Mouse (Mus musculus): ENCODE measurements at regions not wholly inside any gene's neighbourhood (a gene's known extent, or its start where the extent isn't known, plus 50 kb on each side); places are given as distances from the start of the nearest gene placed in this dataset.

DNA sequence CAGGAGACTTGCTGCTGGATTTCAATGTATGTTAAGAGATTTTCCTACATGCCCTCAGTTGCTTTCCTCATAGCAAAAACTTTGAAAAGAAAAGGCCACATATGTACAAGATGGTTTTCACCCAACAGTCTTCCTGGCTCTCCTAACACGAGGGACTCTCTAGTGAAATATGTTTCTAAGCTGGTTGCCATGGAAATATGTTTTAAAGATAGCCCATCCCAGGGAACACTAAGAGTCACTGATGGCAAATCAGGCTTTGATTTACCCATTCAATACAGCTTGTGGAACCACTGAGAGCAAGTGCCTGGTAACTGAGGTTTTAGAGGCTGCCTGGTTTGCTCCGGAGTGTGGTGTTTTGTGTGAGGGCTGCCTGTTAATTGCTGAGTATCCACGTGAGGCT is 547.3 kb upstream of the Nbea start:
- no peaks in the 10 kb centered on the region for H3K36me3 ChIP-seq (ENCODE audit: control insufficient read depth, insufficient read depth, low read length)
- WGBS, result 56% methylated on average over 3 of the region's 3 CpGs
- no peak overlapping the region for H3K4me3 ChIP-seq
- DNase-seq, result no peak
- no peaks in the 10 kb centered on the region for H3K79me2 ChIP-seq (replicated peaks; ENCODE audit: control insufficient read depth, insufficient read depth, low read length)
- H3K27ac ChIP-seq, result no peak overlapping the region
- H3K4me1 ChIP-seq (ENCODE audit: control insufficient read depth, insufficient read depth, low read length), result no peaks in the 10 kb centered on the region
- no peak overlapping the region for H3K9ac ChIP-seq (ENCODE audit: low read depth, low read length)
- H3K27me3 ChIP-seq (ENCODE audit: control insufficient read depth, insufficient read depth, low read length), result no peaks in the 10 kb centered on the region
- intact Hi-C loops (cut with DNase I), result no loop called here
- TF ChIP-seq CTCF (IDR thresholded peaks at IDR 0.05) (no peak), POLR2A (IDR thresholded peaks at IDR 0.05; ENCODE audit: insufficient read depth, low read depth, low read length) (no peak), EP300 (IDR thresholded peaks at IDR 0.05; ENCODE audit: insufficient read depth, low read depth, low read length) (no peak)

DNA sequence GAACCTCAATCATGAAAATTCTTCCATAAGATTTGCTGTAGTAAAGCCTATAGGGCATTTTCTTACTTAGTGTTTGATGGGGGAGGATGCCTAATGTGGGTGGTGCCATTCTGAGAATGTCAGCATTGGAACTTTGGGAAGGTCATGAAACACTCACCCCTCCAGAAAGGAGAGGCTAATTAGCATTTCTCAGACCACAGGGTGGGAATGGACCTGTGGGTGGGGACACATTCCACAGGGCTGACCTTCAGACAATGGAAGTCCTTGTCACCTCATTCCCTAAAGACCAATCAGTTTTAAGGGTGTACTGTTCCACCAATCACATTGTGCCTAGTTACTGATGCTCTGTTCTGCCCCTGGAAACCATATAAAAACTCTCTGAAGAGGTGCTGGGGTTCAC is 541.5 kb upstream of the Nbea start:
- Histone ChIP-seq H3K4me1 (ENCODE audit: control insufficient read depth, insufficient read depth, low read length) (no peaks in the 10 kb centered on the region), H3K36me3 (ENCODE audit: control insufficient read depth, insufficient read depth, low read length) (no peaks in the 10 kb centered on the region), H3K9ac (ENCODE audit: low read depth, low read length) (no peak overlapping the region), H3K27ac (no peak overlapping the region), H3K27me3 (ENCODE audit: control insufficient read depth, insufficient read depth, low read length) (no peaks in the 10 kb centered on the region), H3K4me3 (no peak overlapping the region), H3K79me2 (replicated peaks; ENCODE audit: control insufficient read depth, insufficient read depth, low read length) (no peaks in the 10 kb centered on the region)
- TF ChIP-seq CTCF (IDR thresholded peaks at IDR 0.05), result no peak
- TF ChIP-seq POLR2A (IDR thresholded peaks at IDR 0.05; ENCODE audit: insufficient read depth, low read depth, low read length), result no peak
- no peak for TF ChIP-seq EP300 (IDR thresholded peaks at IDR 0.05; ENCODE audit: insufficient read depth, low read depth, low read length)
- intact Hi-C loops (cut with DNase I), result no loop called here
- DNase-seq, result no peak

DNA sequence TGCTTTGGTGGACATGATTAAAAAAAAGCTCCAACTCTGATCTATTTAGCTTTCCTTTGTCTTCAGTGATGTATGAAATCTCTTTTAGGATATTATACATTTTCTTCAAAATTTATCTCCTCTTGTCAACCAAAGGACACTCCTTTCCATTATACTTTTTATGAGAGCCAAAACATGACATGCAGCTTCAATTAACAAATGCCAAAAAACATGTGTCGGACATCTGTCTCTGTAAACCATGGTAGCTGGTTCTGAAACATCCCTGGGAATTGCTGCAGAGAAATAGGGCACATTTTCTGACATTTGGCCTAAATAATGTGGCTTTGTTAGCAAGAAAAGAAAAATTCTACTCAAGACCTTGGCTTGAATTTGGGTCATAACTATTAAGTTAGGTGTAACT is 524.8 kb upstream of the Nbea start:
- TF ChIP-seq CTCF (IDR thresholded peaks at IDR 0.05) (no peak), POLR2A (IDR thresholded peaks at IDR 0.05; ENCODE audit: insufficient read depth, low read depth, low read length) (no peak), EP300 (IDR thresholded peaks at IDR 0.05; ENCODE audit: insufficient read depth, low read depth, low read length) (no peak)
- Histone ChIP-seq H3K36me3 (ENCODE audit: control insufficient read depth, insufficient read depth, low read length) (no peaks in the 10 kb centered on the region), H3K4me3 (no peak overlapping the region), H3K27ac (no peak overlapping the region), H3K4me1 (ENCODE audit: control insufficient read depth, insufficient read depth, low read length) (no peaks in the 10 kb centered on the region), H3K27me3 (ENCODE audit: control insufficient read depth, insufficient read depth, low read length) (no peaks in the 10 kb centered on the region), H3K79me2 (replicated peaks; ENCODE audit: control insufficient read depth, insufficient read depth, low read length) (no peaks in the 10 kb centered on the region), H3K9ac (ENCODE audit: low read depth, low read length) (no peak overlapping the region)
- WGBS, result 74% methylated on average over 1 of the region's 1 CpGs
- DNase-seq, result no peak
- intact Hi-C loops (cut with DNase I), result no loop called here

DNA sequence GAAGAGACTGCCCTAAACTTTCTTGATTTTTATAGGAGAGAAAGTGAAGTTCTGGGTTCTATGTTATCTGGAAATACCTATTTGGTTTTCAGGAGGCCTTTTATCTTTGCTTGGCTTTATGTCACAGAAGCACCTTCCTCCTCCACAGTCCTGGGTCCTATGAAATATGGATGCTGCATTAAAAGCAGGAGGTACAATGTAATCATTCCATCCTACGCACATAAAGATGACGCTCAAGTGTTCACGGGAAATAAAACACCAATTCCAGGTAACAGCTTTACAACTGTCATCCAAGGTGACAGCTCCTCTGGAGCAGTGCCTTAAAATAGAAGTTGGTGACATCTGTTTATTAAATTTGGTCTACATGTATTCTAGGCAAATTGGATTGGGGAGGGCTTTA is 523.8 kb upstream of the Nbea start:
- Histone ChIP-seq H3K4me3 (no peak overlapping the region), H3K36me3 (ENCODE audit: control insufficient read depth, insufficient read depth, low read length) (no peaks in the 10 kb centered on the region), H3K79me2 (replicated peaks; ENCODE audit: control insufficient read depth, insufficient read depth, low read length) (no peaks in the 10 kb centered on the region), H3K27ac (no peak overlapping the region), H3K27me3 (ENCODE audit: control insufficient read depth, insufficient read depth, low read length) (no peaks in the 10 kb centered on the region), H3K9ac (ENCODE audit: low read depth, low read length) (no peak overlapping the region), H3K4me1 (ENCODE audit: control insufficient read depth, insufficient read depth, low read length) (no peaks in the 10 kb centered on the region)
- intact Hi-C loops (cut with DNase I), result no loop called here
- 78% methylated on average over 3 of the region's 3 CpGs for WGBS
- DNase-seq, result no peak
- TF ChIP-seq CTCF (IDR thresholded peaks at IDR 0.05), result no peak
- no peak for TF ChIP-seq POLR2A (IDR thresholded peaks at IDR 0.05; ENCODE audit: insufficient read depth, low read depth, low read length)
- no peak for TF ChIP-seq EP300 (IDR thresholded peaks at IDR 0.05; ENCODE audit: insufficient read depth, low read depth, low read length)

DNA sequence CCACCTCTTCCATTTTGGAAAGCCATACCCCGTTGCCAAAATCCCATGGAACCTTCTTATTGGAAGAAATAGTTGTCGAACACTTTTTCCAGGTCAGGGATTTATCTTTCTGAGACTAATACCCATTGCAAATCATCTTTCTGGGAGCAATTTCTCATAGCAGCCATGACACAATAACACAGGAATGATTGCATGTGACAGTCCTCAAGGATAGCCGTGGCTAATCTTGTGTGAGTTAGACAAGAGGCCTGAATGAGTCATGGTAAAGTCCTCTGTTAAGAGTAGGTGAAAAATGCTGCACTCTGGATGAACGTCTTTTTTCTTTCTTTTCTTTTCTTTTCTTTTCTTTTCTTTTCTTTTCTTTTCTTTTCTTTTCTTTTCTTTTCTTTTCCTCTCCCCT is 522.5 kb upstream of the Nbea start:
- H3K9ac ChIP-seq (ENCODE audit: low read depth, low read length), result no peak overlapping the region
- TF ChIP-seq EP300 (IDR thresholded peaks at IDR 0.05; ENCODE audit: insufficient read depth, low read depth, low read length) (no peak), CTCF (IDR thresholded peaks at IDR 0.05) (no peak), POLR2A (IDR thresholded peaks at IDR 0.05; ENCODE audit: insufficient read depth, low read depth, low read length) (no peak)
- no peak overlapping the region for H3K27ac ChIP-seq
- no peaks in the 10 kb centered on the region for H3K79me2 ChIP-seq (replicated peaks; ENCODE audit: control insufficient read depth, insufficient read depth, low read length)
- H3K36me3 ChIP-seq (ENCODE audit: control insufficient read depth, insufficient read depth, low read length), result no peaks in the 10 kb centered on the region
- no peak overlapping the region for H3K4me3 ChIP-seq
- WGBS, result 62% methylated on average over 4 of the region's 4 CpGs
- no peaks in the 10 kb centered on the region for H3K4me1 ChIP-seq (ENCODE audit: control insufficient read depth, insufficient read depth, low read length)
- DNase-seq, result no peak
- H3K27me3 ChIP-seq (ENCODE audit: control insufficient read depth, insufficient read depth, low read length), result no peaks in the 10 kb centered on the region
- intact Hi-C loops (cut with DNase I), result no loop called here

DNA sequence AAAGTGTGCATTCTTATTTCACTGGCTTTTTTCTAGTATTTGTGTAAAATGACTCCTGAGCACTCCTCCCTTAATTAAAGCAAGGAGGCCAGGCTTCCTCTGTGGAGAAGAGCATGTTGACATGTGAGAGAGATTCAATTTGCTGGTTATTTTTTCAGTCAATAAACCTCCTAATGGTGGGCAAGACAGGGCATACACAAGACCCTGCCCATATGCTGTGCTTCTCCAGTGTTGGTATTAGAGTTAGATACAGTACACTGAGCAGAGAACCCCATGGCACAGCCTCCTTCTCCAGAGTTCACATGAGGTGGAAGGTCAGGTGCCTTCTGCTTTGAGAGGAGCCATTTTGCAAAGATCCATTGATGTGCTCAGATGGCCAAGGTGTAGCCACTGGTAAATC is 515.4 kb upstream of the Nbea start:
- Histone ChIP-seq H3K9ac (ENCODE audit: low read depth, low read length) (no peak overlapping the region), H3K27ac (no peak overlapping the region), H3K36me3 (ENCODE audit: control insufficient read depth, insufficient read depth, low read length) (no peaks in the 10 kb centered on the region), H3K27me3 (ENCODE audit: control insufficient read depth, insufficient read depth, low read length) (no peaks in the 10 kb centered on the region), H3K4me3 (no peak overlapping the region), H3K79me2 (replicated peaks; ENCODE audit: control insufficient read depth, insufficient read depth, low read length) (no peaks in the 10 kb centered on the region), H3K4me1 (ENCODE audit: control insufficient read depth, insufficient read depth, low read length) (no peaks in the 10 kb centered on the region)
- DNase-seq, result no peak
- intact Hi-C loops (cut with DNase I), result no loop called here
- TF ChIP-seq CTCF (IDR thresholded peaks at IDR 0.05), result no peak

DNA sequence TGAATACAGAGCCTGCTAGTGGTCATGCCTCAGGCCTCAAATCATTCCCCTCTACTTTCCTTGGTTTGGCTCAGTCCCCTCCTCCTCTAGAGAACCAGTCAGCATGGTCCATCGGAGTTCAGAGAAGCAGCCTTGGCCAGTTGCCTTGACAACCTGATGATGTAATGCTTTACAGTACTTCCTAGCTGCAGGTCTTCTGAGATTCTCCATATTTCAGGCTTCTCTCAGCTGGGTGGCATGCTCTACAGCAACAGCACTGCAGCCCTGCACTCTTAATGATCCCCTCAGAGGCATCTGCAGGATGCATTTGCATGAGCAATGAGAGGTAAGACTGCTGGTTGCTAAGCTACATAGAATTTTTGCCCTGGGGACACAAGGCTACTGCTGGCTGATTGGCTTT is 514.7 kb upstream of the Nbea start:
- intact Hi-C loops (cut with DNase I), result no loop called here
- Histone ChIP-seq H3K27ac (no peak overlapping the region), H3K27me3 (ENCODE audit: control insufficient read depth, insufficient read depth, low read length) (no peaks in the 10 kb centered on the region), H3K36me3 (ENCODE audit: control insufficient read depth, insufficient read depth, low read length) (no peaks in the 10 kb centered on the region), H3K79me2 (replicated peaks; ENCODE audit: control insufficient read depth, insufficient read depth, low read length) (no peaks in the 10 kb centered on the region), H3K9ac (ENCODE audit: low read depth, low read length) (no peak overlapping the region), H3K4me1 (ENCODE audit: control insufficient read depth, insufficient read depth, low read length) (no peaks in the 10 kb centered on the region), H3K4me3 (no peak overlapping the region)
- DNase-seq, result no peak
- TF ChIP-seq CTCF (IDR thresholded peaks at IDR 0.05) (no peak), EP300 (IDR thresholded peaks at IDR 0.05; ENCODE audit: insufficient read depth, low read depth, low read length) (no peak), POLR2A (IDR thresholded peaks at IDR 0.05; ENCODE audit: insufficient read depth, low read depth, low read length) (no peak)
- 54% methylated on average over 1 of the region's 1 CpGs for WGBS
